9 mouse cellular contexts compared by ENCODE assay signal in genomic region chr17:47832501-47833028, GRCm38 (mm10). TPM values are rescaled to one million over a fixed set of nuclear protein-coding genes. Genes with fewer than 3 reads are reported as not detected.
DNase-seq lines count a peak whose midpoint lies in the region; ATAC-seq and TF ChIP-seq lines count a peak whose summit lies in the region.
"Had no signal": no experiment of that assay in that cellular context is flagged by ENCODE, and none has a peak within 500 bp of the region (broad histone marks: within the 10 kb centered on the region; RNA-seq: fewer than 3 reads in every experiment).

No protein-coding gene starts in this region.

- H3K9ac ChIP-seq in heart, adult 2 months (ENCODE audit: low read depth, low read length): peak overlapping the region; percentile 54
- H3K9ac ChIP-seq in ES-E14 (ENCODE audit: insufficient read depth, low read depth, low read length, poor library complexity, severe bottlenecking): peak overlapping the region; percentile 77
- H3K9ac ChIP-seq in heart, postnatal 0 days (replicated peaks; ENCODE audit: low read depth, low read length): peak overlapping the region; percentile 60
- peak overlapping the region; percentile 41 for H3K9ac ChIP-seq in lung, postnatal 0 days (replicated peaks; ENCODE audit: low read depth)

- in situ Hi-C loops in ES-E14 (cut with MboI; ENCODE audit: low sequenced_read_pairs in 2 of 2, unreplicated experiment in 2 of 2): no loop called here

- no peaks in the 10 kb centered on the region for H3K9me3 ChIP-seq in ES-E14 (ENCODE audit: control insufficient read depth, insufficient read depth, low read depth, low read length)
- no peaks in the 10 kb centered on the region for H3K9me3 ChIP-seq in heart, postnatal 0 days (replicated peaks; ENCODE audit: control insufficient read depth, low read length)
- no peaks in the 10 kb centered on the region for H3K9me3 ChIP-seq in lung, postnatal 0 days (ENCODE audit: low read length)

- intact Hi-C loops in heart, adult 2 months (cut with DNase I): no loop called here
- intact Hi-C loops in left cerebral cortex, postnatal 14 days (cut with DNase I): no loop called here

- no peak for DNase-seq in heart, adult 2 months
- DNase-seq in heart, adult 8-10 months (ENCODE audit: low spot score): no peak
- no peak for DNase-seq in ES-E14 (ENCODE audit: low read depth, low spot score)
- no peak for DNase-seq in heart, postnatal 0 days (ENCODE audit: low spot score)
- DNase-seq in lung, postnatal 0 days (ENCODE audit: low spot score): peak; percentile 48
- DNase-seq in cerebellum, postnatal 14 days: no peak
- DNase-seq in left cerebral cortex, postnatal 14 days (ENCODE audit: low spot score in 2 of 2): no peak
- no peak for DNase-seq in right cerebral cortex, adult 2 months (ENCODE audit: low spot score in 2 of 2)
- DNase-seq: cerebellum, adult 8-10 months had no signal

- peak overlapping the region; percentile 90 for H3K4me2 ChIP-seq in heart, postnatal 0 days (ENCODE audit: low read depth, low read length)
- peak overlapping the region; percentile 93 for H3K4me2 ChIP-seq in lung, postnatal 0 days (replicated peaks; ENCODE audit: low read depth, low read length)

- no peaks in the 10 kb centered on the region for H3K79me2 ChIP-seq in heart, adult 2 months (replicated peaks; ENCODE audit: control insufficient read depth, insufficient read depth, low read length)

- H3K4me3 ChIP-seq in heart, adult 2 months: peak overlapping the region; percentile 56
- H3K4me3 ChIP-seq in ES-E14 (ENCODE audit: insufficient read depth in 1 of 2, low read depth in 1 of 2, low read length in 2 of 2, poor library complexity in 1 of 2, severe bottlenecking in 1 of 2): peak overlapping the region; percentile 69 to 77
- H3K4me3 ChIP-seq in heart, postnatal 0 days (ENCODE audit: low read depth, low read length): peak overlapping the region; percentile 71
- peak overlapping the region; percentile 66 for H3K4me3 ChIP-seq in lung, postnatal 0 days (ENCODE audit: low read depth, low read length)

- H3K27me3 ChIP-seq in heart, adult 2 months (ENCODE audit: control insufficient read depth, insufficient read depth, low read length): no peaks in the 10 kb centered on the region
- peaks cover 11% of the 10 kb centered on the region; the same call in 1 of the 2 replicates for H3K27me3 ChIP-seq in heart, postnatal 0 days (ENCODE audit: control insufficient read depth, insufficient read depth, low read length)
- H3K27me3 ChIP-seq in lung, postnatal 0 days (replicated peaks; ENCODE audit: insufficient read depth, low read length): no peaks in the 10 kb centered on the region

- WGBS in heart, adult 2 months: 20% methylated on average over 17 of the region's 17 CpGs
- 10% methylated on average over 17 of the region's 17 CpGs for WGBS in heart, postnatal 0 days
- 1% methylated on average over 16 of the region's 17 CpGs for WGBS in lung, postnatal 0 days

- TF ChIP-seq POLR2A in heart, adult 2 months (IDR thresholded peaks at IDR 0.05; ENCODE audit: insufficient read depth, low read depth, low read length): no peak

- TF ChIP-seq EP300 in heart, adult 2 months (IDR thresholded peaks at IDR 0.05; ENCODE audit: insufficient read depth, low read depth, low read length): no peak
- no peak for TF ChIP-seq EP300 in heart, postnatal 0 days (IDR thresholded peaks at IDR 0.05; ENCODE audit: low read depth)
- TF ChIP-seq EP300 in lung, postnatal 0 days (IDR thresholded peaks at IDR 0.05): no peak

- H3K4me1 ChIP-seq in heart, adult 2 months (ENCODE audit: control insufficient read depth, insufficient read depth, low read length): no peaks in the 10 kb centered on the region
- H3K4me1 ChIP-seq in ES-E14 (ENCODE audit: control insufficient read depth in 2 of 2, insufficient read depth in 2 of 2, low read length in 2 of 2, poor library complexity in 1 of 2): peaks cover 0 to 11% of the 10 kb centered on the region in 2 experiments; a peak in 2 of 4 replicates
- H3K4me1 ChIP-seq in heart, postnatal 0 days (ENCODE audit: control insufficient read depth, insufficient read depth): peaks cover 32% of the 10 kb centered on the region
- peaks cover 11% of the 10 kb centered on the region; the same call in 1 of the 2 replicates for H3K4me1 ChIP-seq in lung, postnatal 0 days (ENCODE audit: insufficient read depth, low read depth, low read length)

- TF ChIP-seq CTCF in heart, adult 2 months (IDR thresholded peaks at IDR 0.05): no peak
- no peak for TF ChIP-seq CTCF in heart, postnatal 0 days (IDR thresholded peaks at IDR 0.05; ENCODE audit: low read depth)
- no peak for TF ChIP-seq CTCF in lung, postnatal 0 days (IDR thresholded peaks at IDR 0.05)

- no peaks in the 10 kb centered on the region for H3K36me3 ChIP-seq in heart, adult 2 months (ENCODE audit: control insufficient read depth, insufficient read depth, low read length)
- H3K36me3 ChIP-seq in ES-E14 (ENCODE audit: control insufficient read depth, insufficient read depth, low read length, poor library complexity, severe bottlenecking): peaks cover 3% of the 10 kb centered on the region; the same call in 1 of the 2 replicates
- 0 out of 2 replicates have a peak, but pooled peaks cover 4% of the 10 kb centered on the region for H3K36me3 ChIP-seq in heart, postnatal 0 days (replicated peaks; ENCODE audit: control insufficient read depth, insufficient read depth, low read length)
- no peaks in the 10 kb centered on the region for H3K36me3 ChIP-seq in lung, postnatal 0 days (ENCODE audit: insufficient read depth, low read length)

- H3K27ac ChIP-seq in heart, adult 2 months: peak overlapping the region; percentile 41
- H3K27ac ChIP-seq in ES-E14 (ENCODE audit: insufficient read depth, low read depth, low read length, poor library complexity, severe bottlenecking): no peak overlapping the region
- peak overlapping the region; percentile 68 for H3K27ac ChIP-seq in heart, postnatal 0 days (ENCODE audit: low read depth)
- H3K27ac ChIP-seq in lung, postnatal 0 days (ENCODE audit: low read length): peak overlapping the region; percentile 81

- peak; percentile 34 for ATAC-seq in heart, postnatal 0 days (ENCODE audit: insufficient read depth, low read depth)
- peak; percentile 53 for ATAC-seq in lung, postnatal 0 days

TF ChIP-seq in ES-E14, 5 proteins besides CTCF, POLR2A, EP300 and RAD21:
- no peak for TF ChIP-seq MAFK (IDR thresholded peaks at IDR 0.05; ENCODE audit: insufficient read depth, low read depth, low read length)
- TF ChIP-seq ZNF384 (IDR thresholded peaks at IDR 0.05; ENCODE audit: low read depth, low read length): no peak
- TF ChIP-seq CHD2 (IDR thresholded peaks at IDR 0.05; ENCODE audit: low read depth, low read length): no peak
- TF ChIP-seq ZC3H11A (IDR thresholded peaks at IDR 0.05; ENCODE audit: borderline replicate concordance, low read depth, low read length): no peak
- no peak for TF ChIP-seq HCFC1 (IDR thresholded peaks at IDR 0.05; ENCODE audit: borderline replicate concordance, insufficient read depth, low read length)

RNA-seq across cellular contexts. Expression of gene Mdfi, which starts 1.9 kb away (rescaled TPM):
- total RNA-seq in heart, adult 2 months (2021): 1 to 10 TPM; 1.8 to 2.0 TPM
- 9.6 and 11.1 TPM in 2 replicates for polyA plus RNA-seq in heart, adult 2 months (2012; rRNA removed)
- 1 to 10 TPM; 1.7 to 2.2 (median 1.9) TPM for total RNA-seq in heart, adult 8-10 months (2022)
- total RNA-seq in ES-E14 (2012; rRNA removed): 15.6 and 25.0 TPM in 2 replicates
- total RNA-seq in heart, postnatal 0 days (2014; rRNA removed; ENCODE audit: low replicate concordance): 64.6 and 68.2 TPM in 2 replicates
- polyA plus RNA-seq in heart, postnatal 0 days (2015; fragmentation: Nextera tagmentation; extraction: Ambion mirVana): 6.2 and 6.7 TPM in 2 replicates
- polyA plus RNA-seq in lung, postnatal 0 days (2015; fragmentation: Nextera tagmentation; extraction: Ambion mirVana): 8.3 and 9.3 TPM in 2 replicates
- 1 to 10 TPM in 1 of 2 experiments, under 1 TPM in 1; 0.77 to 1.6 TPM for total RNA-seq in left cerebral cortex, postnatal 14 days (2021)
